9 mouse cellular contexts compared by ENCODE assay signal in the genomic region with DNA sequence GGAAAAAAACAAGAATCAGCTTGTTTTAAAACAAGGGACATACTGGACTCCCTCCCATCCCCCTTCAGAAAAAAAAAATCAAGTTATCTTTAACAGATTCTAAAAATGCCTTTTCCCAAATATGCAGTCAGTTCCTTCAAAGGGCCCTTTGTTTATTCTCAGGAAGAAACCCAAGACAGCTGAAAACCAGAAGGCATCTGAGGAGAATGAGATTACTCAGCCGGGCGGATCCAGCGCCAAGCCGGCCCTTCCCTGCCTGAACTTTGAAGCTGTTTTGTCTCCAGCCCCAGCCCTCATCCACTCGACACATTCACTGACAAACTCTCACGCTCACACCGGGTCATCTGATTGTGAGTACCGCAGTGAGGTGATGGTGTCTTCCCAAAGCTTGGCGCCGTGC.
A peak's percentile ranks its signal among the peaks of the same experiment; 100 is the strongest.
DNase-seq lines count a peak whose midpoint lies in the region; ATAC-seq lines count a peak whose summit lies in the region.
"Had no signal": no experiment of that assay in that cellular context is flagged by ENCODE, and none has a peak within 500 bp of the region (broad histone marks: within the 10 kb centered on the region; RNA-seq: fewer than 3 reads in every experiment).

No protein-coding gene starts in this region.

- ATAC-seq in embryonic facial prominence, embryonic 14.5 days (ENCODE audit: low read depth), result peak; percentile 55; the same call in 1 of the 2 replicates
- ATAC-seq in heart, embryonic 12.5 days (ENCODE audit: insufficient number of reproducible peaks, low FRiP score), result peak; percentile 43; the same call in 1 of the 2 replicates
- peak; percentile 55 for ATAC-seq in midbrain, embryonic 12.5 days (ENCODE audit: low FRiP score, low read depth)

- H3K27ac ChIP-seq in embryonic facial prominence, embryonic 14.5 days (replicated peaks; ENCODE audit: low read depth, low read length), result peak overlapping the region; percentile 77
- H3K27ac ChIP-seq in heart, embryonic 12.5 days (ENCODE audit: poor library complexity, severe bottlenecking), result peak overlapping the region; percentile 70
- H3K27ac ChIP-seq in midbrain, embryonic 12.5 days (replicated peaks), result peak overlapping the region; percentile 83

- H3K36me3 ChIP-seq in embryonic facial prominence, embryonic 14.5 days (ENCODE audit: control insufficient read depth, insufficient read depth, low read length), result no peaks in the 10 kb centered on the region
- peaks cover 2% of the 10 kb centered on the region; the same call in 1 of the 2 replicates for H3K36me3 ChIP-seq in heart, embryonic 12.5 days
- peaks cover 22% of the 10 kb centered on the region for H3K36me3 ChIP-seq in midbrain, embryonic 12.5 days
- H3K36me3 ChIP-seq: limb, embryonic 15.5 days had no signal

- peaks cover 40% of the 10 kb centered on the region for H3K4me1 ChIP-seq in embryonic facial prominence, embryonic 14.5 days (ENCODE audit: control insufficient read depth, insufficient read depth, low read length)
- H3K4me1 ChIP-seq in heart, embryonic 12.5 days (replicated peaks), result peaks cover 69% of the 10 kb centered on the region
- peaks cover 54% of the 10 kb centered on the region for H3K4me1 ChIP-seq in midbrain, embryonic 12.5 days

- DNase-seq in right cerebral cortex, adult 18-20 months, result peak; percentile 34
- no peak for DNase-seq in right cerebral cortex, postnatal 36 days (ENCODE audit: low spot score in 2 of 2)
- DNase-seq in embryonic facial prominence, embryonic 14.5 days (ENCODE audit: low spot score), result peak; percentile 88
- peak; percentile 60 for DNase-seq in kidney, adult 9 months
- no peak for DNase-seq in thymus, postnatal 25 days
- DNase-seq in c-Kit-positive CD71-positive TER-119-positive erythroid progenitor cells, embryonic 14.5 days (ENCODE audit: low spot score), result no peak

- no peak overlapping the region for H3K4me3 ChIP-seq in embryonic facial prominence, embryonic 14.5 days (ENCODE audit: low read depth, low read length)
- no peak overlapping the region for H3K4me3 ChIP-seq in heart, embryonic 12.5 days
- H3K4me3 ChIP-seq in midbrain, embryonic 12.5 days, result no peak overlapping the region
- H3K4me3 ChIP-seq: limb, embryonic 15.5 days had no signal

- H3K9ac ChIP-seq in embryonic facial prominence, embryonic 14.5 days (ENCODE audit: low read depth, low read length), result no peak overlapping the region
- H3K9ac ChIP-seq in heart, embryonic 12.5 days, result no peak overlapping the region
- H3K9ac ChIP-seq in midbrain, embryonic 12.5 days (replicated peaks), result no peak overlapping the region
- H3K9ac ChIP-seq: limb, embryonic 15.5 days had no signal

- H3K9me3 ChIP-seq in embryonic facial prominence, embryonic 14.5 days (ENCODE audit: control insufficient read depth, low read length), result no peaks in the 10 kb centered on the region
- no peaks in the 10 kb centered on the region for H3K9me3 ChIP-seq in heart, embryonic 12.5 days (replicated peaks)
- no peaks in the 10 kb centered on the region for H3K9me3 ChIP-seq in midbrain, embryonic 12.5 days
- H3K9me3 ChIP-seq: limb, embryonic 15.5 days had no signal

- no peak overlapping the region for H3K4me2 ChIP-seq in embryonic facial prominence, embryonic 14.5 days (ENCODE audit: low read depth, low read length)
- H3K4me2 ChIP-seq in heart, embryonic 12.5 days, result no peak overlapping the region
- H3K4me2 ChIP-seq in midbrain, embryonic 12.5 days (replicated peaks), result no peak overlapping the region
- H3K4me2 ChIP-seq: limb, embryonic 15.5 days had no signal

- no peaks in the 10 kb centered on the region for H3K27me3 ChIP-seq in embryonic facial prominence, embryonic 14.5 days (replicated peaks; ENCODE audit: control insufficient read depth, insufficient read depth, low read length)
- no peaks in the 10 kb centered on the region for H3K27me3 ChIP-seq in heart, embryonic 12.5 days (replicated peaks)
- H3K27me3 ChIP-seq in midbrain, embryonic 12.5 days, result 0 out of 2 replicates have a peak, but pooled peaks cover 3% of the 10 kb centered on the region
- H3K27me3 ChIP-seq: limb, embryonic 15.5 days had no signal

- 9% methylated on average over 10 of the region's 10 CpGs for WGBS in embryonic facial prominence, embryonic 14.5 days
- 5% methylated on average over 10 of the region's 10 CpGs for WGBS in heart, embryonic 12.5 days
- 4% methylated on average over 10 of the region's 10 CpGs for WGBS in midbrain, embryonic 12.5 days

Comparison
In these comparisons a context has a peak if more than half of its experiments do, and no peak if none do; other contexts are left out.
1. DNase-seq: peak in right cerebral cortex, adult 18-20 months (single experiment), embryonic facial prominence, embryonic 14.5 days (single experiment) and kidney, adult 9 months (single experiment); none in right cerebral cortex, postnatal 36 days (0 of 2), thymus, postnatal 25 days (single experiment) and c-Kit-positive CD71-positive TER-119-positive erythroid progenitor cells, embryonic 14.5 days (single experiment).
2. Peak in every context shown above with its lines, with median percentiles within 50 percentile points of each other: ATAC-seq and H3K27ac ChIP-seq.